Mouse (Mus musculus) MEL-GATA-1-ER (cell line): ENCODE measurements around the gene Rrp1.
A peak's percentile ranks its signal among the peaks of the same experiment; 100 is the strongest.
"Not testable (repeated sequence)": the region's sequence is repeated elsewhere in the genome, so short reads cannot be mapped to it uniquely, and the experiment has no call there.

Experiments
- DNase-seq: peaks from one replicate; pipeline ENCODE4 v3.0.0-alpha.2; 2012; ENCODE audit warnings: low read depth; ENCODE audit errors: extremely low read depth

The Rrp1 gene

GRCm38 (mm10) chr10:78385520-78385919 lies 27.3 kb downstream of the Rrp1 start:
- no peak for DNase-seq

DNA sequence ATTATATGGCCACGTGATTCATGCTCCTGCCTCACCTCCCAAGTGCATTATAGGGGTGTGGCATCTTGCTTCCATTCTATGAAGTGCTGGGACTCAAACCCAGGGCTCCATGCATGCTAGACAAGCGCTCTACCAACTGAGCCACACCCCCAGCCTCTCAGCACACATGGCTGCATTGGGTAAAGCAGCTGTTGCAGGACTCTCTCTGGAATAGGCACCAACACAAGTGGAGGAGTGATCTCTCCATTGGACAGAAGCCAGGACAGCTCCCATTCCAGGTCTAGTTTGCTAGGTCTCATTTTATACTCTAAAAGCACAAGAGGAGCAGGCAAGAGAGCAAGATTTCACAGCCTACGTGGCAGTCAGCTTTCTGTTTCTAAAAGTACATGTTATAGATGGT lies 29.3 kb downstream of the Rrp1 start:
- DNase-seq, result no peak

DNA sequence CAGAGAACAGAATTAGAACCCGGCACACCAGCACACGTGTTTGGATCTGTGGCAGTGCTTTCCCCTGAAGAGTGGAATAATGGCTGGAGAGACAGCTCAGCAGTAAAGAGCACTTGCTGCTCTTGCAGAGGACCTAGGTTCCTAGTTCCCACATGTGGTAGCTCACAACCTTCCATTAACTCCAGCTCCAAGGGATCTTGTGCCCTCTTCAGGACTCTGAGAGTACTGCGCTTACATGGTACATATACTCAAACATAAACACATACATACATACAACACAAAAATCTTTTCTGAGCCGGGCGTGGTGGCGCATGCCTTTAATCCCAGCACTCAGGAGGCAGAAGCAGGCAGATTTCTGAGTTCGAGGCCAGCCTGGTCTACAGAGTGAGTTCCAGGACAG lies 34.3 kb downstream of the Rrp1 start:
- no peak for DNase-seq

DNA sequence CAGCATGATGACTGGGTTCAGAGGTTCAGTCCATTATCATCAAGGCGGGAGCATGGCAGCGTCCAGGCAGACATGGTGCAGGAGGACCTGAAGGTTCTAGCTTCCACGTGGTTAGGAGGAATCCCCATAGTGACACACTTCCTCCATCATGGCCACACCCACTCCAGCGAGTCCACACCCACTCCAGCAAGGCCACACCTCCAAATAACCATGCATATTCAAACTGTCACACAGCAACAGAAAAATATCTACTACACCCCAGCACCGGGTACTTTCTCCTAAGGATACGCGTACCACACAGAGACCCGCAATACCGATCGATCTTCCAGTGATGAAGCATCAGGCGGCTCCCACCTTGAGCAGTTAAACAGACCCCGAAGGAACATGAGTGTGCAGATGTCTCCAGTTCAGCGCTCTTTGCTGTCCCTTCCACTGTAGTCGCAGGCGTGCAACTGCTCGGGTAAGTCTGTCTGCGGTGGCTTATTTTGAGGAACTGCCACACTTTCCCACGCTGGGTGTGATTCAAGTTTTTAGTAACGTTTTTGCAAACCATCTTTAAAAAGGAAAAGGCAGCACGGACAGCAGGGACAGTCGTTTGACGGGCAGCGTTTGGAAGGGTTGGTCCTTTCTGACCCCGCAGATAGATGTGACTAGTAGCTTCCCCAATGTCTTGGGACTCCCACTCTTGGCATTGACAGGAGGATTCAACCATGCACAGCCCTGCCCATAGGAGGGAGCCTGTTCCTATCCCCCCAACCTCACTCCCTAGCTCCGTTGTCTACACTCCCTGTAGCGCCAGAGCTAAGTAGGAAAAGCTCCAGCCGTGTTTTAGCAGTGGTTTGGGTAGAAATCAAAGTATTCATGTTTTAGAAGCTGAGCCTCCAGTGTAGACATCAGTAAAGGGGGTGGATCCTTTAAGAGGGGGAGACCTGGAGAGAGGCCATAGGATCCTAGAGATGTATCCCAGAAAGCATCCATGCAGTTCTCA lies 39.9 kb downstream of the Rrp1 start:
- DNase-seq, result peak; percentile 85

GRCm38 (mm10) chr10:78371746-78372145 lies 41.1 kb downstream of the Rrp1 start:
- no peak for DNase-seq

- no peak for DNase-seq
These were observed 45.3 kb downstream of the Rrp1 start for GRCm38 (mm10) chr10:78367586-78367985.

- DNase-seq, result peak; percentile 93
These were observed 46.0 kb downstream of the Rrp1 start for GRCm38 (mm10) chr10:78366851-78367312.

DNA sequence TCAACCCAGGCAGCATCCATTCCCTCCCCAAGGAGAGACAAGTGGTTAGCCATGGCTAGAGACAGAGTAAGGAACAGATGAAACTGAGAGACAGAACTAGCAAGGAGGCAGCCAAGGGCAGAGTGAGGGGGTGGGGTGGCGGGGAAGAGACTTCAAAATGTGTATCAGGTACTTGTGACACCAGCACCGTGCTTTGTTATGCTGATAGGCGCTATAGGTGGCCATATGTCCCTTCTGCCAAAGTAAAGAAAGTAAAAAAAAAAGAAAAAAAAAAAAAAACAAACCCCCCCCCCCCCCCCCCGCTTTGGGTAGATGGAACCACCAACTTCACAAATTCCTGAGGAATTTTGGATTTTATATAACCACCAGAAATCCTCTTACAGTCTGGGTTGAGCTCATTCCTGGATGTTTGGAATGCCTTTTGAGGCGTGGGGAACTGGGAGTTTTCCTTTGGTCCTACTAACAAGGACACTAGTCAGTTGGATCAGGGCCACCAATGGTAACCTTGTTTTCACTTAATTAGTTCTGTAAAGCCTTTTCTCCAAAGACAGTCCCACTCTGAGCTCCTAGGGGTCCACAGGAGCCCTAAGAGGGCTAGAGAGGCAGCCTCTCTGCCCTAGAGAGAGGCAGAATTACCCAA lies 46.5 kb downstream of the Rrp1 start:
- no peak for DNase-seq

DNA sequence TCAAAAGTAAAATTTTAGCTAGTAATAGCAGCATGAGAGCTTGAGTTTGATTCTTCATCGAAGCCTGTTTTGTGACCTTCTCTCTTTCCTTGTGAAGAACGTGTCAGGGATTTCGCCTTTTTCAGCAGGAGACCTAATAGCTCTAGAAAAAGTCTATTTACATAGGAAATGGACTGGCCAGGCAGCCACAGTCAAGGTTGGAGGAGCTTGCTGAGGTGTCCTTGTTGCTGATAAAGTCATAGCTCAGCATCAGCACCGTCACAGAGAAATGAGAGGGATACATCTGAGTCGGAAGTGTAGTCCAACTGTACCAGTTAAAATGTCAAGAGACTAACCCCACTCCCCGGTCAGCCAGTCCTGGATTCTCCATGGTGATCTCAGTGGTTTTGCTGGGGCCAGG lies 47.3 kb downstream of the Rrp1 start:
- DNase-seq, result no peak

DNA sequence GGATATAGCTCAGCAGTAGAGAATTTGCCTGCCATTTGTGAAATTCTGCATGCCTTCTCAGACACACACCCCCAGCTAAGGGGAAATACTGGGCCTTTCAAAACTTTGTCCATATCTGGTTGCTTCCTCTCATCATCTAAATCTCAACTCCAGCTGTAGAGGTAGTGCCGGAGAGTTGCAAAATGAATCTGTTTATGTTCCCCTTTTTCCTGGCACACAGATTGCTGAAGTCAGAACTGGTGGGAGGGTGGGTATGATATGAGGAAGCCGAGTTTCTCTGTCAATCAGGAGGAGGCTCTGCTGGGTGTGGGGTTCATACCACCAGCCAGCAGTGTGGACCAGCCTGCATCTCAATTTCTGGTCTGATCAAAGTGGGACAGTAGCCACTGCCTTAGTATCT lies 48.7 kb downstream of the Rrp1 start:
- DNase-seq, result peak; percentile 70

GRCm38 (mm10) chr10:78363366-78363765 lies 49.5 kb downstream of the Rrp1 start:
- no peak for DNase-seq

DNA sequence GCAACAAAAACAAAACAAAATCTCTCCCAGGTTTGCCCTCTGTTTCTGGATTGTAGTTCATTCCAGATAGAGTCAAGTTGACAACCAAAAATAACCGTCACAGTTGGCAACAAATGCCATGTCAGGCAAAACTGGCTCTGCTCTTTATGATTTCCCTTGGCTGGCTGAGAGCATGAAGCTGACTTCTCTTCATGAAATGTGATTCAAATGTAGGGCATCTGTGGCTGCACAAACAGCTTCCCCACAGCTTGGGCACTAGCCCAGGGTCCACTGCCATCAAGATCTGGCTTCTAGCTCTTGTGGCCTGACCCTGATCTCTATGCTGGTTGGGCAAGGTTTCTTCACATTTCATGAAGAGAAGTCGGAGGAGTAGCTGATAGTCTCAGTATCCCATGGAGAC lies 50.9 kb downstream of the Rrp1 start:
- no peak for DNase-seq

DNA sequence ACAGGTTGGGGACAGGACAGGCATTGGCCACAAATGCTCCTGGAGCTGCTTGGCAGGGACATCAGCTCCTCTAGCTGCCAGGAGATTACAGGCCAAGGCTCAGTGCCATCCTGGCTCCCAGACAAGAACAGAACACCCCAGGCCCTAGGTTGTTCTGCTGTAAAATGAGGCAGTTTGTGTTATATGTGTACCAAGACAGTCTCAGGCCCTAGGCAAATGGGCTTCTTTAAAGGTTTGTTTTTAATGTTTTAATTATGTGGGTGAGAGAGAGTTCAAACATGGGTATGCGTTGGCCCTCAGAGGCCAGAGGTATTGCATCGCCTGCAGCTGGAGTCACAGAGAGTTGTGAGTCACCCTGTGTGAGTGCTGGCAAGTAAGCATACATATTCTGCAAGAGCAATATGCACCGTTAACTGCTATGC lies 52.5 kb downstream of the Rrp1 start:
- no peak for DNase-seq

GRCm38 (mm10) chr10:78358999-78359398 lies 53.8 kb downstream of the Rrp1 start:
- DNase-seq, result not testable (repeated sequence)

DNA sequence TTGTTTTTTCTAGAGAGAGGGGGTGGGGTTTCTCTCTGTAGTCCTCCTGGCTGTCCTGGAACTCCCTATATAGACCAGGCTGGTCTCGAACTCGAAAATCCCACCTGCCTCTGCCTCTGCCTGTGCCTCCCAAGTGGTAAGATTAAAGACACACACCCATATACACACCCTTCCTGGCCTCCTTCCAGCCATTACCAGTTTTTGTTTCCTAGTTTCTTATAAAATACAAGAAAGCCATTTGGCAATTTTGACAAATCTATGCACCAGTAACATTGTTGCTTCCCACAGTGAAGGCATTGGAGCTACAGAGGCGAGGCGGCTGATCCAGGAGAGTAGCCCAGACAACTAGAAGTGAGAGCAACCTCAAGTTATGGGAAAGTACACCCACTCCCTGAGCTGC lies 54.6 kb downstream of the Rrp1 start:
- no peak for DNase-seq

DNA sequence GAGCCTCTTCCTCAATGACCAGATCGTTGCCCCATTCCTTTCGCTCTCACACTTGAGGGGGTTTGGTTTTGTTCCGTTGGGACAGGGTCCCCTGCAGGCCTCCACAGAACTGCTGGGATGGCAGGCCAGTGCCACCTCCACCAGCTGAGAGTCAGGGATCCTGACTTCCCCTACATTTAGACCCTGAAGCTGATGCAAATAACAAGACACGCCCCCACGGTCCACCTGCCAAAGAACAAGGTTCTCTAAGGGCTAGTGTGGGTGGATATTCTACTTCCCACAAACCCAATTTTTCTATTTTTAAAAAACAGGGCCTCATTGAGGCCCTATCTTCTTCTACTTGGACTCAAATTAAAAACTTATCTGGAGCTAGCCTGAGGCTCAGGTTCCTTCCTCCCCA lies 55.1 kb downstream of the Rrp1 start:
- DNase-seq, result no peak

DNA sequence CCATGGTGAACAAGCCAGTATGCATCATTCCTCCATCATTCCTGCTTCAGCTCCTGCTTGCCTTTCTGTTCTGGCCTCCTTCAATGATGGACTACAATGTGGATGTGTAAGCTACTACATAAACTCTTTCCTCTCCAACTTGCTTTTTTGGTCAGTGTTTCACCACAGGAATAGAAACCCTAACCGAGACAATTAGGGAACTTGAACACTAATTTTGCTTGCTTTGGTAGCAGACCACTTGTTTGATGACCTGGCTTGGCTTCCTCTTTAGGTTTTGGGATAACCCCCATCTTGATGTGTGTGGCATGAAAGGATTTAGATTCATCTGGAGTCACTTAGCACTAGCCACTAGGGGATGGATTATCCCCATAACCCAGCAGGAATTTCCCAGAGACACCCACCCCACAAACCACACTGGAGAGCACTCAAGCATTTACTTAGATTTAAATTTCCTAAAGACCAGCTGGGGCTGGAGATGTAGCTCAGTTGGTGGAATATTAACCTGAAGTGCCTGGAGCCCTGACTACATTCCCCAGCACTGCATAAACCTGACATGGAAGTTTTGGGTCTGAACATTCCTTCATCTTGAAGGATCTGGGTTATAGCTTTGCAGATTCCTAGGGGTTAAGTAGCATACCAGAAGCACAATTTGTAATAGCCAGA lies 56.8 kb downstream of the Rrp1 start:
- DNase-seq, result no peak

DNA sequence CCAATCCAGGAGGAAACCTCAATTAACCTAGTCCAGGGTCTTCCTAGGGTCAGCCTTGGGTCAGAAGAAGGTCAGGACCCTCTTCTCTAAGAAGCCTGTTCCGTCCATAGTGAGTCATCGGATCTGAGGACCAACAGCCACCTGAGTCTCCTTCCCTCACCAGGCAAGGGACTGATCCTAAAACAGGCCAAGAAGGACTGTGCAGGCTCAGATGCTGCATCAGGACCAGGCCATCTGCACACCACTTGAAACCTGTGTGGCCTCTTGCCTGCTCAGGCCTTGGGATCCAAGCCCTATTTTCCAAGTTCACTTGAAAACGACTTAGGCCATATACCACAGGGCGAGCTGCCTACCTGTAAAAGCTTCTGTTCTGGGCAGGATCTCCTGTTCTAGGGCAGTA lies 59.6 kb downstream of the Rrp1 start:
- DNase-seq, result no peak

- no peak for DNase-seq
These were observed 60.2 kb downstream of the Rrp1 start for GRCm38 (mm10) chr10:78352666-78353030.

- DNase-seq, result no peak
These were observed 60.8 kb downstream of the Rrp1 start, which contains the start of gene Agpat3 for GRCm38 (mm10) chr10:78351887-78352665. Gene Agpat3, minus strand, starts transcription at chr10:78352489.

- DNase-seq, result no peak
These were observed 61.3 kb downstream of the Rrp1 start for GRCm38 (mm10) chr10:78351564-78351886.
